Mouse (Mus musculus) limb, embryonic 11.5 days (tissue): Measurements from ENCODE around the gene Eef1g. TPM values are rescaled to one million over a fixed set of nuclear protein-coding genes. Genes with fewer than 3 reads are reported as not detected.
A peak's percentile ranks its signal among the peaks of the same experiment; 100 is the strongest.

Experiments
- ATAC-seq: fragments of 200-750 bp; cut with Nextera tagmentation; 2 replicates; pipeline ENCODE4 v1.8.0; 2017; ENCODE audit warnings: low read depth; ENCODE audit not compliant: insufficient number of reproducible peaks, low FRiP score, low TSS enrichment
- DNase-seq: peaks from one replicate; pipeline ENCODE4 v3.0.0-alpha.2; 2015; ENCODE audit warnings: low spot score
- H3K27ac ChIP-seq: fragments of 300-500 bp; sonication (generic); replicated peaks from 2 replicates; pipeline ENCODE4 v1.5.1; 2014; ENCODE audit warnings: low read depth, mild to moderate bottlenecking, low read length
- H3K27me3 ChIP-seq: fragments of 300-500 bp; sonication (generic); 2 replicates; pipeline ENCODE4 v1.6.1; 2014; ENCODE audit warnings: mild to moderate bottlenecking, low read length, mixed read lengths; ENCODE audit not compliant: control insufficient read depth, insufficient read depth
- H3K36me3 ChIP-seq: fragments of 300-500 bp; sonication (generic); 2 replicates; pipeline ENCODE4 v1.6.1; 2014; ENCODE audit warnings: mild to moderate bottlenecking, low read length, moderate library complexity, mixed read lengths; ENCODE audit not compliant: control insufficient read depth, insufficient read depth
- H3K4me1 ChIP-seq: fragments of 300-500 bp; sonication (generic); 2 replicates; pipeline ENCODE4 v1.6.1; 2014; ENCODE audit warnings: low read length, mixed read lengths; ENCODE audit not compliant: control insufficient read depth, insufficient read depth
- H3K4me2 ChIP-seq: fragments of 300-500 bp; sonication (generic); 2 replicates; pipeline ENCODE4 v1.6.1; 2014; ENCODE audit warnings: low read depth, mild to moderate bottlenecking, moderate library complexity; ENCODE audit not compliant: severe bottlenecking
- H3K4me3 ChIP-seq: fragments of 300-500 bp; sonication (generic); 2 replicates; pipeline ENCODE4 v1.5.1; 2014; ENCODE audit warnings: low read depth, low read length
- H3K9ac ChIP-seq: fragments of 300-500 bp; sonication (generic); 2 replicates; pipeline ENCODE4 v1.6.1; 2014; ENCODE audit warnings: mild to moderate bottlenecking, low read length
- H3K9me3 ChIP-seq: fragments of 300-500 bp; sonication (generic); 2 replicates; pipeline ENCODE4 v1.6.1; 2016; ENCODE audit warnings: low read length; ENCODE audit not compliant: control insufficient read depth
- WGBS: fragments of 180-500 bp; shearing (Covaris S2); extraction: QIAGEN DNeasy Blood & Tissue Kit; methylation state at CpG from one replicate; pipeline ENCODE4 v1.1.7; 2014; 5-methylcytosine and 5-hydroxymethylcytosine counted together
- polyA plus RNA-seq: library from polyadenylated mRNA; unstranded; fragments of >200 nt; fragmentation: Nextera tagmentation; extraction: Ambion mirVana; gene quantifications from 2 replicates; pipeline ENCODE4 v1.2.1, GENCODE M21; 2014

Eef1g gene
- polyA plus RNA-seq, 1 experiment from 2014 or later: 588 TPM

- ATAC-seq (peak; percentile 87), DNase-seq (peak; percentile 98)
- Histone ChIP-seq H3K4me1 (peaks cover 16% of the 10 kb centered on the region), H3K27ac (peak within 1 kb of the TSS; percentile 99), H3K4me2 (peak within 1 kb of the TSS; percentile 44), H3K9me3 (no peaks in the 10 kb centered on the region), H3K4me3 (peak within 1 kb of the TSS; percentile 98), H3K27me3 (no peaks in the 10 kb centered on the region), H3K9ac (peak within 1 kb of the TSS; percentile 99), H3K36me3 (peaks cover 19% of the 10 kb centered on the region)
- under 1% methylated on average over 64 of the region's 64 CpGs for WGBS
Measured at GRCm38 (mm10) chr19:8941515-8942217, 25.2 kb upstream of the Eef1g start, which contains the start of gene Mta2. Mta2 (plus strand) TSS chr19:8941875.

GRCm38 (mm10) chr19:8942276-8942964 is 24.4 kb upstream of the Eef1g start:
- no peak for DNase-seq
- peak overlapping the region; percentile 99 for H3K27ac ChIP-seq
- under 1% methylated on average over 46 of the region's 46 CpGs for WGBS

GRCm38 (mm10) chr19:8943047-8943446 is 23.8 kb upstream of the Eef1g start:
- peaks cover 16% of the 10 kb centered on the region for H3K4me1 ChIP-seq
- no peaks in the 10 kb centered on the region for H3K27me3 ChIP-seq
- no peak for DNase-seq
- H3K4me2 ChIP-seq: peak overlapping the region; percentile 44
- no peak overlapping the region for H3K27ac ChIP-seq
- no peak for ATAC-seq
- H3K9me3 ChIP-seq: no peaks in the 10 kb centered on the region
- WGBS: 71% methylated on average over 2 of the region's 2 CpGs
- peak overlapping the region; percentile 98 for H3K4me3 ChIP-seq
- peak overlapping the region; percentile 99 for H3K9ac ChIP-seq
- H3K36me3 ChIP-seq: peaks cover 31% of the 10 kb centered on the region

More at GRCm38 (mm10) chr19:8942276-8942964, 24.4 kb upstream of the Eef1g start:
- no peaks in the 10 kb centered on the region for H3K27me3 ChIP-seq
- peak overlapping the region; percentile 44 for H3K4me2 ChIP-seq
- peak; percentile 41 for ATAC-seq
- H3K9me3 ChIP-seq: no peaks in the 10 kb centered on the region
- H3K4me3 ChIP-seq: peak overlapping the region; percentile 98
- H3K9ac ChIP-seq: peak overlapping the region; percentile 99
- H3K4me1 ChIP-seq: peaks cover 16% of the 10 kb centered on the region
- H3K36me3 ChIP-seq: peaks cover 25% of the 10 kb centered on the region

- Histone ChIP-seq H3K4me1 (peaks cover 16% of the 10 kb centered on the region), H3K4me3 (peak overlapping the region; percentile 16; the same call in 1 of the 2 replicates), H3K36me3 (peaks cover 40% of the 10 kb centered on the region), H3K27me3 (no peaks in the 10 kb centered on the region), H3K4me2 (peak overlapping the region; percentile 44; the same call in 1 of the 2 replicates), H3K27ac (no peak overlapping the region), H3K9me3 (no peaks in the 10 kb centered on the region), H3K9ac (0 out of 2 replicates have a peak overlapping the region, but pooled peaks have one; percentile 27)
- ATAC-seq (no peak), DNase-seq (no peak)
- 74% methylated on average over 5 of the region's 5 CpGs for WGBS
Measured at GRCm38 (mm10) chr19:8944062-8944461, 22.8 kb upstream of the Eef1g start.

- H3K27me3 ChIP-seq: no peaks in the 10 kb centered on the region
- peak overlapping the region; percentile 20 for H3K4me2 ChIP-seq
- WGBS: 44% methylated on average over 5 of the region's 5 CpGs
- peaks cover 16% of the 10 kb centered on the region for H3K4me1 ChIP-seq
- H3K36me3 ChIP-seq: peaks cover 42% of the 10 kb centered on the region
- H3K4me3 ChIP-seq: 0 out of 2 replicates have a peak overlapping the region, but pooled peaks have one; percentile 1
- peak; percentile 81 for DNase-seq
- no peak overlapping the region for H3K27ac ChIP-seq
- H3K9me3 ChIP-seq: no peaks in the 10 kb centered on the region
- no peak for ATAC-seq
- H3K9ac ChIP-seq: no peak overlapping the region
Measured at GRCm38 (mm10) chr19:8944750-8945149, 22.1 kb upstream of the Eef1g start.

GRCm38 (mm10) chr19:8945251-8945650 is 21.6 kb upstream of the Eef1g start:
- H3K9ac ChIP-seq: no peak overlapping the region
- H3K4me2 ChIP-seq: peak overlapping the region; percentile 20; the same call in 1 of the 2 replicates

GRCm38 (mm10) chr19:8946929-8947328 is 19.9 kb upstream of the Eef1g start:
- Histone ChIP-seq H3K36me3 (peaks cover 55% of the 10 kb centered on the region), H3K4me3 (no peak overlapping the region)
- 96% methylated on average over 7 of the region's 7 CpGs for WGBS

More at GRCm38 (mm10) chr19:8945251-8945650, 21.6 kb upstream of the Eef1g start:
- peaks cover 42% of the 10 kb centered on the region for H3K36me3 ChIP-seq
- WGBS: 89% methylated on average over 6 of the region's 6 CpGs
- H3K4me3 ChIP-seq: 0 out of 2 replicates have a peak overlapping the region, but pooled peaks have one; percentile 1
- no peaks in the 10 kb centered on the region for H3K9me3 ChIP-seq
- no peak overlapping the region for H3K27ac ChIP-seq
- no peaks in the 10 kb centered on the region for H3K27me3 ChIP-seq
- DNase-seq (no peak), ATAC-seq (no peak)
- H3K4me1 ChIP-seq: peaks cover 16% of the 10 kb centered on the region

GRCm38 (mm10) chr19:8950190-8950589 is 16.7 kb upstream of the Eef1g start:
- DNase-seq (no peak), ATAC-seq (no peak)
- Histone ChIP-seq H3K4me1 (peaks cover 6% of the 10 kb centered on the region; the same call in 1 of the 2 replicates), H3K4me2 (no peak overlapping the region), H3K9me3 (no peaks in the 10 kb centered on the region), H3K9ac (no peak overlapping the region), H3K27me3 (no peaks in the 10 kb centered on the region), H3K36me3 (peaks cover 50% of the 10 kb centered on the region), H3K27ac (no peak overlapping the region), H3K4me3 (no peak overlapping the region)
- 91% methylated on average over 5 of the region's 5 CpGs for WGBS

More at GRCm38 (mm10) chr19:8946929-8947328, 19.9 kb upstream of the Eef1g start:
- Histone ChIP-seq H3K27ac (no peak overlapping the region), H3K27me3 (no peaks in the 10 kb centered on the region), H3K9ac (no peak overlapping the region), H3K4me2 (no peak overlapping the region), H3K4me1 (peaks cover 9% of the 10 kb centered on the region), H3K9me3 (no peaks in the 10 kb centered on the region)
- DNase-seq (no peak), ATAC-seq (no peak)
